Comparison of ENCODE assay signal across 20 mouse cellular contexts in the genomic region with DNA sequence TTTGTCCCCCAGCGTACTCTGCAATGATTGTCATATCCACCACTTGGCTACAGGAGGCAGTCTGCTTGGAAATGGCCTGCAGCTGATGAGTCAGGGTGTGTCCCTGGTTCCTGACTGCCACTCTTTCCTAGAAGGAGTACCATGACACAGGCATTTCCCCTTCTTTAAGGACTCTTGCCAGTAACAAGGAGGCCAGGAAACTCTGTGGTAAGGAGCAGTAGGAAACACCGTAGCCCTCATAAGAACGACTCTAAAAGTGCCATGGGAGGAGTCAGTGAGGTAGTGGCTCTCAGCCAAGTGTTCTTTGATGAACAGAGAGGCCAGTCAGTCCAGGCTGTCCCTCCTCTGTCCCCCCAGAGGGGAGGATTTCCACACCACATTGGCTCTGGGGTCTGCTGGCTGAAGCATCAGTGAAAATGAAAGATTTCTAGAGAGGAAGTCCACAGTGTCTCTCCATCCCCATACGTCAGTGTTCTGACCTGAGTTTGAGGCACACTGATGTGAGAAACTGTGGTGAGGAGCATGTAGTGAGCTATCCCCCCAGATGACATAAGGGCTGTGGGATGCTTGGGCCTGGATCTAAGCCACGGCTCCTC. TPM values are rescaled to one million over a fixed set of nuclear protein-coding genes. Genes with fewer than 3 reads are reported as not detected.
DNase-seq lines count a peak whose midpoint lies in the region; ATAC-seq and TF ChIP-seq lines count a peak whose summit lies in the region.
"Had no signal": no experiment of that assay in that cellular context is flagged by ENCODE, and none has a peak within 500 bp of the region (broad histone marks: within the 10 kb centered on the region; RNA-seq: fewer than 3 reads in every experiment).

No protein-coding gene starts in this region.

- no peak overlapping the region for H3K4me3 ChIP-seq in liver, postnatal 0 days (ENCODE audit: low read depth, low read length)
- no peak overlapping the region for H3K4me3 ChIP-seq in liver, embryonic 11.5 days (ENCODE audit: low read depth, low read length)
- no peak overlapping the region for H3K4me3 ChIP-seq in forebrain, embryonic 11.5 days (ENCODE audit: low read depth, low read length)
- no peak overlapping the region for H3K4me3 ChIP-seq in forebrain, embryonic 10.5 days
- H3K4me3 ChIP-seq: forebrain, embryonic 13.5 days; heart, adult 2 months; hindbrain, embryonic 12.5 days; kidney, embryonic 15.5 days had no signal

- no peaks in the 10 kb centered on the region for H3K36me3 ChIP-seq in liver, postnatal 0 days (replicated peaks; ENCODE audit: insufficient read depth, low read length)
- no peaks in the 10 kb centered on the region for H3K36me3 ChIP-seq in liver, embryonic 11.5 days (ENCODE audit: control insufficient read depth, insufficient read depth, low read length)
- no peaks in the 10 kb centered on the region for H3K36me3 ChIP-seq in forebrain, embryonic 11.5 days (ENCODE audit: control insufficient read depth, insufficient read depth, low read length)
- H3K36me3 ChIP-seq in forebrain, embryonic 10.5 days (replicated peaks) = no peaks in the 10 kb centered on the region
- H3K36me3 ChIP-seq: hindbrain, embryonic 12.5 days; kidney, embryonic 15.5 days had no signal

- no peaks in the 10 kb centered on the region for H3K27me3 ChIP-seq in liver, postnatal 0 days (ENCODE audit: insufficient read depth, low read length)
- H3K27me3 ChIP-seq in liver, embryonic 11.5 days (replicated peaks; ENCODE audit: control insufficient read depth, insufficient read depth, low read length) = no peaks in the 10 kb centered on the region
- no peaks in the 10 kb centered on the region for H3K27me3 ChIP-seq in forebrain, embryonic 11.5 days (ENCODE audit: control insufficient read depth, insufficient read depth, low read length)
- H3K27me3 ChIP-seq in forebrain, embryonic 10.5 days (ENCODE audit: poor library complexity, severe bottlenecking) = no peaks in the 10 kb centered on the region
- H3K27me3 ChIP-seq: forebrain, embryonic 13.5 days; hindbrain, embryonic 12.5 days; kidney, embryonic 15.5 days had no signal

- no peak overlapping the region for H3K9ac ChIP-seq in liver, postnatal 0 days (replicated peaks)
- no peak overlapping the region for H3K9ac ChIP-seq in liver, embryonic 11.5 days (ENCODE audit: low read depth, low read length)
- H3K9ac ChIP-seq in forebrain, embryonic 11.5 days (ENCODE audit: low read length) = no peak overlapping the region
- H3K9ac ChIP-seq: forebrain, embryonic 13.5 days; hindbrain, embryonic 12.5 days; kidney, embryonic 15.5 days had no signal

- DNase-seq in liver, postnatal 0 days = no peak
- DNase-seq in liver, embryonic 11.5 days (ENCODE audit: low spot score) = no peak
- DNase-seq in ZHBTc4 (ENCODE audit: low read depth, low spot score) = peak; percentile 5
- DNase-seq in forebrain, embryonic 11.5 days (ENCODE audit: low spot score) = no peak
- no peak for DNase-seq in forebrain, embryonic 10.5 days (ENCODE audit: extremely low spot score, low spot score)
- DNase-seq: adrenal gland, postnatal 36 days; cerebellum, adult 11-12 months; cerebellum, postnatal 25 days; gastrocnemius, postnatal 14 days; heart, adult 2 months; left cerebral cortex, postnatal 4 days; liver; lung, adult 2 months; right cerebral cortex, adult 18-20 months; thymus, postnatal 25 days had no signal

- no peaks in the 10 kb centered on the region for H3K4me1 ChIP-seq in liver, postnatal 0 days (ENCODE audit: insufficient read depth)
- no peaks in the 10 kb centered on the region for H3K4me1 ChIP-seq in liver, embryonic 11.5 days (replicated peaks; ENCODE audit: control insufficient read depth, insufficient read depth, low read length)
- H3K4me1 ChIP-seq in forebrain, embryonic 11.5 days (replicated peaks; ENCODE audit: control insufficient read depth, insufficient read depth, low read length) = no peaks in the 10 kb centered on the region
- no peaks in the 10 kb centered on the region for H3K4me1 ChIP-seq in forebrain, embryonic 10.5 days
- H3K4me1 ChIP-seq: forebrain, embryonic 13.5 days; hindbrain, embryonic 12.5 days; kidney, embryonic 15.5 days had no signal

- no peaks in the 10 kb centered on the region for H3K9me3 ChIP-seq in liver, postnatal 0 days (ENCODE audit: low read length)
- no peaks in the 10 kb centered on the region for H3K9me3 ChIP-seq in liver, embryonic 11.5 days (ENCODE audit: control insufficient read depth, low read length)
- no peaks in the 10 kb centered on the region for H3K9me3 ChIP-seq in forebrain, embryonic 11.5 days (ENCODE audit: control insufficient read depth, low read length)
- no peaks in the 10 kb centered on the region for H3K9me3 ChIP-seq in forebrain, embryonic 10.5 days
- H3K9me3 ChIP-seq: forebrain, embryonic 13.5 days; hindbrain, embryonic 12.5 days; kidney, embryonic 15.5 days had no signal

- TF ChIP-seq EP300 in liver, postnatal 0 days (IDR thresholded peaks at IDR 0.05; ENCODE audit: low read depth) = no peak

- no peak overlapping the region for H3K4me2 ChIP-seq in liver, postnatal 0 days (ENCODE audit: low read depth, low read length)
- H3K4me2 ChIP-seq in liver, embryonic 11.5 days = no peak overlapping the region
- no peak overlapping the region for H3K4me2 ChIP-seq in forebrain, embryonic 11.5 days (ENCODE audit: low read depth, low read length, severe bottlenecking)
- H3K4me2 ChIP-seq: forebrain, embryonic 13.5 days; hindbrain, embryonic 12.5 days; kidney, embryonic 15.5 days had no signal

- TF ChIP-seq CTCF in liver, postnatal 0 days (IDR thresholded peaks at IDR 0.05; ENCODE audit: low read depth) = peak; percentile 7; the same call in 1 of the 2 replicates

- H3K27ac ChIP-seq in liver, postnatal 0 days (ENCODE audit: low read depth) = no peak overlapping the region
- H3K27ac ChIP-seq in liver, embryonic 11.5 days (ENCODE audit: low read depth, low read length) = no peak overlapping the region
- no peak overlapping the region for H3K27ac ChIP-seq in forebrain, embryonic 11.5 days (ENCODE audit: low read depth, low read length)
- no peak overlapping the region for H3K27ac ChIP-seq in forebrain, embryonic 10.5 days
- H3K27ac ChIP-seq: forebrain, embryonic 13.5 days; heart, adult 2 months; hindbrain, embryonic 12.5 days; kidney, embryonic 15.5 days had no signal

- no peak for ATAC-seq in liver, postnatal 0 days
- ATAC-seq in liver, embryonic 11.5 days (replicated peaks; ENCODE audit: low FRiP score) = no peak; the same call in 1 of the 2 replicates
- peak; percentile 39 for ATAC-seq in CD4-positive, CD25-positive, alpha-beta regulatory T cell, adult 4 months
- ATAC-seq in megakaryocyte progenitor cell, adult 5-6 weeks (replicated peaks; ENCODE audit: poor library complexity) = peak; percentile 74
- no peak for ATAC-seq in forebrain, embryonic 11.5 days (replicated peaks; ENCODE audit: low FRiP score)
- ATAC-seq: forebrain, embryonic 13.5 days had no signal

- 55% methylated on average over 5 of the region's 5 CpGs for WGBS in liver, postnatal 0 days (ENCODE audit: insufficient replicate concordance)
- 51% methylated on average over 5 of the region's 5 CpGs for WGBS in liver, embryonic 11.5 days
- WGBS in forebrain, embryonic 11.5 days = 87% methylated on average over 5 of the region's 5 CpGs
- 81% methylated on average over 5 of the region's 5 CpGs for WGBS in forebrain, embryonic 10.5 days

RNA-seq across cellular contexts. Expression of a gene that starts 5.0 kb away (rescaled TPM):
- 2.4 and 2.5 TPM in 2 replicates for polyA plus RNA-seq in liver, postnatal 0 days (2015; fragmentation: Nextera tagmentation; extraction: Ambion mirVana)
- polyA plus RNA-seq in liver, embryonic 11.5 days (2014; fragmentation: Nextera tagmentation; extraction: Ambion mirVana) = 1.4 and 2.0 TPM in 2 replicates
- 10 to 100 TPM; 72.6 to 97.4 TPM for polyA plus RNA-seq in CD4-positive, CD25-positive, alpha-beta regulatory T cell, adult 4 months (2017; shearing (Covaris generic))
- 0.73 and 0.77 TPM in 2 replicates for total RNA-seq in megakaryocyte progenitor cell, adult 5-6 weeks (2015)
- total RNA-seq in megakaryocyte progenitor cell, adult 5-6 weeks (2017) = 0.29 and 0.41 TPM in 2 replicates
- polyA plus RNA-seq in forebrain, embryonic 11.5 days (2014; fragmentation: Nextera tagmentation; extraction: Ambion mirVana) = 0.27 and 0.35 TPM in 2 replicates
- polyA plus RNA-seq in forebrain, embryonic 10.5 days (2016; fragmentation: Nextera tagmentation; extraction: Ambion mirVana) = 0.18 and 0.19 TPM in 2 replicates
- total RNA-seq: gastrocnemius, postnatal 14 days had no signal

Comparison
In these comparisons a context has a peak if more than half of its experiments do, and no peak if none do; other contexts are left out.
1. ATAC-seq: peak in CD4-positive, CD25-positive, alpha-beta regulatory T cell, adult 4 months (single experiment) and megakaryocyte progenitor cell, adult 5-6 weeks (single experiment); none in liver, postnatal 0 days (single experiment), liver, embryonic 11.5 days (single experiment) and forebrain, embryonic 11.5 days (single experiment).
2. RNA of a gene that starts 5.0 kb away (polyA plus RNA-seq): 72.6 to 97.4 TPM in CD4-positive, CD25-positive, alpha-beta regulatory T cell, adult 4 months; 2.4 to 2.5 TPM in liver, postnatal 0 days, 1.4 to 2.0 TPM in liver, embryonic 11.5 days, 0.27 to 0.35 TPM in forebrain, embryonic 11.5 days and 0.18 to 0.19 TPM in forebrain, embryonic 10.5 days; every median in the first group is over 10 times any median in the second.